Mouse (Mus musculus): ENCODE results near the gene Nkx2-2. TPM values are rescaled to one million over a fixed set of nuclear protein-coding genes. Genes with fewer than 3 reads are reported as not detected.

Gene Nkx2-2
- total RNA-seq (2021), result not detected
- long read RNA-seq, experiment 1, result 0 reads
- long read RNA-seq, experiment 2, result 0 reads

- intact Hi-C loops (cut with DNase I), result no loop called here
- no peak for DNase-seq
Measured at GRCm38 (mm10) chr2:147193271-147194255, at the start of gene Nkx2-2. TSS of gene Nkx2-2 (minus strand) at chr2:147194243.

- intact Hi-C loops (cut with DNase I), result no loop called here
- no peak for DNase-seq
Measured at GRCm38 (mm10) chr2:147235707-147236290, 41.8 kb upstream of the Nkx2-2 start.

DNA sequence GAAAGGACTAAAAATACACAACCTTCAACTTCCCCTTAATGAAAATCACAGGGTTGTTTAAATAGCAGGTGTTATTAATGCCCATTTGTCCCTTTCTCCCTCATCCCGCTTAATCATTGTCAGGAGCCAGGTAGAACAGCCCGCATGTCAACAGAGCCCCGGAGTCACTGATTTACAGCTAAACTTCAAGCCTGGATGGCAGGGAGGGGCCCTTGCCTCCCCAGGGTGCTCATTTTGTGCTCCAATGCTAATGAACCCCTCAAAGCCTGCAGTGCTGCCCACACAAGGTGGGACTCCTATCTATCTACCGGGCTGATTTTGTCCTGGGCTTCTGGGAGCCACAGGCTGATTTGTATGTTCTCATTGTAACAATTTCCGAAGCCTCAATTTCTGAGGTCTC lies 37.1 kb upstream of the Nkx2-2 start:
- intact Hi-C loops (cut with DNase I), result no loop called here

GRCm38 (mm10) chr2:147205076-147205615 lies 11.1 kb upstream of the Nkx2-2 start:
- intact Hi-C loops (cut with DNase I), result loop anchor here (5.0 kb wide), 1 partner anchor 102 kb away; no protein-coding TSS in a partner anchor
- no peak for DNase-seq

More for the DNA sequence above, 37.1 kb upstream of the Nkx2-2 start:
- DNase-seq, result no peak

GRCm38 (mm10) chr2:147194711-147195615 lies 920 bp upstream of the Nkx2-2 start:
- intact Hi-C loops (cut with DNase I), result no loop called here
- no peak for DNase-seq

- intact Hi-C loops (cut with DNase I), result no loop called here
- DNase-seq, result no peak
Measured at GRCm38 (mm10) chr2:147192731-147193130, 1.3 kb downstream of the Nkx2-2 start.

- intact Hi-C loops (cut with DNase I), result no loop called here
- DNase-seq, result no peak
Measured at GRCm38 (mm10) chr2:147190316-147191021, 3.6 kb downstream of the Nkx2-2 start.

GRCm38 (mm10) chr2:147189546-147190315 lies 4.3 kb downstream of the Nkx2-2 start:
- DNase-seq, result no peak
- intact Hi-C loops (cut with DNase I), result loop anchor here (10.0 kb wide), 1 partner anchor 355 kb away; no protein-coding TSS in a partner anchor

DNA sequence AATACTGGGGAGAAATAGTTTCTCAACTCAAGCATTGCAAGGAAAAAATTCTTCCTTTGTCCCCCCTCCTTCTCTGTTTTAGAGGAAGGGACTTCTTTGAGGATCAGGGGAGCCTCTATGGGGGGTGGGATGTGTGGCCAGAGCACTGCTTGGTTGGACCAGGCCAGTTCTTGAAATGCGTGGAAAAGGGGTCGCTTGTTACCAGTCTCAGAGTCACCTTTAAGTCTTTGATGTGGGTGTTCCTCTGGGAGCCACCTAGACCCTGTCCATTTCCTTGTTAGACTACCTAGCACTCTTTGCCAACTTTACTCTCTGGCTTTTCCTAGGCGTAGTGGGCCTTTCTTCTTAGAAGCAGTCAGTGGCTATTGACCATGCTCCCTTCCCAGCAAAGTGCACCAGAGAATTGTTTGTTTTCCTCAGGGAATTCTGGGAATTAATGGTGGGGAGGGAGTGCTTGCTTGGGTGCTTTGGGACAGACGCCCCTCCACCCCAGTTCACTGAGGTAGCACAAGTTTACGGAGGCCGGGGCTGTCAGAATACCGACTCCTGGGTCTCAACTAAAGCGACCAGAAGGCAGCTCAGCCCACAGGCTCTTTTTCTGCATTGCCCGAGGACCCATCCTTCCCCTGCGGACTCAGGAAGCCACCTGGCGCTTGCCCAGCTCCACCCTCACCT lies 5.0 kb downstream of the Nkx2-2 start:
- intact Hi-C loops (cut with DNase I), result loop anchor here (10.0 kb wide), 1 partner anchor 354 kb away; no protein-coding TSS in a partner anchor
- no peak for DNase-seq

GRCm38 (mm10) chr2:147188074-147188700 lies 5.9 kb downstream of the Nkx2-2 start:
- intact Hi-C loops (cut with DNase I), result loop anchor here (10.0 kb wide), 1 partner anchor 353 kb away; no protein-coding TSS in a partner anchor
- DNase-seq, result no peak

- DNase-seq, result no peak
- intact Hi-C loops (cut with DNase I), result loop anchor here (10.0 kb wide), 1 partner anchor 352 kb away; no protein-coding TSS in a partner anchor
Measured at GRCm38 (mm10) chr2:147187061-147187870, 6.8 kb downstream of the Nkx2-2 start.

GRCm38 (mm10) chr2:147186261-147186681 lies 7.8 kb downstream of the Nkx2-2 start:
- intact Hi-C loops (cut with DNase I), result loop anchor here (10.0 kb wide), 1 partner anchor 351 kb away; no protein-coding TSS in a partner anchor
- DNase-seq, result no peak

- DNase-seq, result no peak
- intact Hi-C loops (cut with DNase I), result loop anchor here (10.0 kb wide), 1 partner anchor 351 kb away; no protein-coding TSS in a partner anchor
Measured at GRCm38 (mm10) chr2:147185561-147185960, 8.5 kb downstream of the Nkx2-2 start.

GRCm38 (mm10) chr2:147184071-147184990 lies 9.7 kb downstream of the Nkx2-2 start:
- DNase-seq, result no peak
- intact Hi-C loops (cut with DNase I), result loop anchor here (10.0 kb wide), 1 partner anchor 350 kb away; no protein-coding TSS in a partner anchor

DNA sequence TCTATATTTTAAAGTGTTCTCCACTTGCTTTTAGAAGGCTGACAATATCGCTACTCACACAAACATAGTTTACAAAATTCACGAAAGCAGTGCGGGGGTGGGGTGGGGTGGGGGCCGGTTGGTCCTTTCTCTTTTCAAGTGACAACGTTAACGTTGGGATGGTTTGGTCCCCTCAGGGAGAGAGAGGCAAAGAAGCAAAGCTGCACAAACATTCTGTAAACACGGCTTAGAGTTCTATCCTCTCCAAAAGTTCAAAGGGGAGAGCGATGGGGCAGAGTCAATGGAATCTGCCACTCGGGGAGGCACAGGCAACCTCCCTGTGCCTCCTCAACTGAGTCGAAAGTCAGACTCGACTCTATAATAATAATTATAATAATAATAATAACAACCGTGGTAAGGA lies 10.5 kb downstream of the Nkx2-2 start:
- intact Hi-C loops (cut with DNase I), result loop anchor here (10.0 kb wide), 1 partner anchor 349 kb away; no protein-coding TSS in a partner anchor

More for the DNA sequence above, 10.5 kb downstream of the Nkx2-2 start:
- DNase-seq, result no peak
